Mouse (Mus musculus): Measurements from ENCODE around the gene Arntl2. TPM values are rescaled to one million over a fixed set of nuclear protein-coding genes. Genes with fewer than 3 reads are reported as not detected.

Arntl2 gene
- total and polyA plus RNA-seq, 3 experiments: not detected

GRCm38 (mm10) chr6:146764593-146764992 is 31.3 kb upstream of the Arntl2 start:
- H3K4me2 ChIP-seq (ENCODE audit: insufficient read depth, low read depth, poor library complexity, severe bottlenecking): no peak overlapping the region
- no peaks in the 10 kb centered on the region for H3K79me2 ChIP-seq (replicated peaks; ENCODE audit: control insufficient read depth, extremely low read depth, insufficient read depth, poor library complexity, severe bottlenecking)
- no peak overlapping the region for H3K27ac ChIP-seq (ENCODE audit: insufficient read depth, low read depth)
- TF ChIP-seq HCFC1 (IDR thresholded peaks at IDR 0.05; ENCODE audit: low read depth, low read length): no peak
- TF ChIP-seq USF1 (IDR thresholded peaks at IDR 0.05; ENCODE audit: low read depth, low read length): no peak
- TF ChIP-seq ZNF384 (IDR thresholded peaks at IDR 0.05; ENCODE audit: low read depth, low read length): no peak
- TF ChIP-seq MXI1 (IDR thresholded peaks at IDR 0.05; ENCODE audit: low read depth, low read length): no peak
- no peak for TF ChIP-seq POLR2AphosphoS2 (IDR thresholded peaks at IDR 0.05; ENCODE audit: low read depth, low read length)
- TF ChIP-seq NRF1 (IDR thresholded peaks at IDR 0.05; ENCODE audit: low read depth, low read length): no peak
- TF ChIP-seq CTCF (conservative IDR thresholded peaks at IDR 0.05 in 1 of 2, IDR thresholded peaks at IDR 0.05 in 1 of 2; ENCODE audit: low read depth in 2 of 2, low read length in 2 of 2): no peak
- TF ChIP-seq JUND (conservative IDR thresholded peaks at IDR 0.05; ENCODE audit: low read depth, low read length): no peak
- TF ChIP-seq POLR2A (IDR thresholded peaks at IDR 0.05; ENCODE audit: low read depth, low read length): no peak
- no peak for TF ChIP-seq SIN3A (IDR thresholded peaks at IDR 0.05; ENCODE audit: low read length)
- no peak for TF ChIP-seq CHD2 (IDR thresholded peaks at IDR 0.05; ENCODE audit: low read length)
- no peak for TF ChIP-seq RAD21 (IDR thresholded peaks at IDR 0.05; ENCODE audit: low read depth, low read length)
- TF ChIP-seq IRF4 (IDR thresholded peaks at IDR 0.05; ENCODE audit: low read depth, low read length): no peak
- no peak for TF ChIP-seq GABPA (IDR thresholded peaks at IDR 0.05; ENCODE audit: insufficient replicate concordance, low read depth, low read length)
- no peak for TF ChIP-seq TCF12 (IDR thresholded peaks at IDR 0.05; ENCODE audit: low read depth, low read length)
- TF ChIP-seq EP300 (IDR thresholded peaks at IDR 0.05; ENCODE audit: low read length): no peak
- peaks cover 19 to 29% of the 10 kb centered on the region in 2 experiments for H3K36me3 ChIP-seq (replicated peaks in 1 of 2; ENCODE audit: control insufficient read depth in 1 of 2, insufficient read depth in 1 of 2, low read length in 1 of 2)
- H3K4me3 ChIP-seq (replicated peaks in 1 of 3; ENCODE audit: low read depth in 2 of 3, low read length in 2 of 3, poor library complexity in 1 of 3): no peak overlapping the region
- H3K4me1 ChIP-seq (ENCODE audit: control insufficient read depth in 1 of 2, insufficient read depth in 2 of 2): peaks cover 11 to 27% of the 10 kb centered on the region in 2 experiments
- H3K27me3 ChIP-seq (replicated peaks): no peaks in the 10 kb centered on the region
- dilution Hi-C loops (cut with MboI; ENCODE audit: extremely low pct_ligation_motif_present, extremely low pct_unique_long_range_greater_than_20kb, low sequenced_read_pairs): no loop called here
- DNase-seq (ENCODE audit: extremely low read depth): no peak
- no peak overlapping the region for H3K9ac ChIP-seq (ENCODE audit: insufficient read depth, low read depth)
- H3K9me3 ChIP-seq (replicated peaks; ENCODE audit: low read length): no peaks in the 10 kb centered on the region
- in situ Hi-C loops (cut with MboI; ENCODE audit: low pct_ligation_motif_present, low pct_unique_long_range_greater_than_20kb, low sequenced_read_pairs): loop anchor here (25.0 kb wide), 1 partner anchor 352 kb away; no protein-coding TSS in a partner anchor

GRCm38 (mm10) chr6:146765270-146765669 is 30.6 kb upstream of the Arntl2 start:
- dilution Hi-C loops (cut with MboI; ENCODE audit: extremely low pct_ligation_motif_present, extremely low pct_unique_long_range_greater_than_20kb, low sequenced_read_pairs): no loop called here

More at GRCm38 (mm10) chr6:146765270-146765669, 30.6 kb upstream of the Arntl2 start:
- no peak overlapping the region for H3K4me3 ChIP-seq (replicated peaks in 1 of 3; ENCODE audit: low read depth in 2 of 3, low read length in 2 of 3, poor library complexity in 1 of 3)
- peaks cover 18 to 34% of the 10 kb centered on the region in 2 experiments for H3K4me1 ChIP-seq (ENCODE audit: control insufficient read depth in 1 of 2, insufficient read depth in 2 of 2)
- H3K27me3 ChIP-seq (replicated peaks): no peaks in the 10 kb centered on the region
- H3K36me3 ChIP-seq (replicated peaks in 1 of 2; ENCODE audit: control insufficient read depth in 1 of 2, insufficient read depth in 1 of 2, low read length in 1 of 2): peaks cover 17 to 28% of the 10 kb centered on the region in 2 experiments
- no peak overlapping the region for H3K27ac ChIP-seq (ENCODE audit: insufficient read depth, low read depth)
- TF ChIP-seq ZMIZ1 (IDR thresholded peaks at IDR 0.05; ENCODE audit: low read depth, low read length): no peak
- no peak for TF ChIP-seq PAX5 (IDR thresholded peaks at IDR 0.05; ENCODE audit: low read length)
- TF ChIP-seq ELF1 (IDR thresholded peaks at IDR 0.05; ENCODE audit: low read depth, low read length): no peak
- no peak for TF ChIP-seq HCFC1 (IDR thresholded peaks at IDR 0.05; ENCODE audit: low read depth, low read length)
- no peak overlapping the region for H3K9ac ChIP-seq (ENCODE audit: insufficient read depth, low read depth)
- DNase-seq (ENCODE audit: extremely low read depth): no peak
- H3K9me3 ChIP-seq (replicated peaks; ENCODE audit: low read length): no peaks in the 10 kb centered on the region
- no peaks in the 10 kb centered on the region for H3K79me2 ChIP-seq (replicated peaks; ENCODE audit: control insufficient read depth, extremely low read depth, insufficient read depth, poor library complexity, severe bottlenecking)
- in situ Hi-C loops (cut with MboI; ENCODE audit: low pct_ligation_motif_present, low pct_unique_long_range_greater_than_20kb, low sequenced_read_pairs): loop anchor here (25.0 kb wide), 1 partner anchor 353 kb away; no protein-coding TSS in a partner anchor
- H3K4me2 ChIP-seq (ENCODE audit: insufficient read depth, low read depth, poor library complexity, severe bottlenecking): no peak overlapping the region

All from CH12.LX (cell line).